Mouse (Mus musculus) hindbrain, embryonic 14.5 days (tissue): ENCODE measurements at regions not wholly inside any gene's neighbourhood (a gene's known extent, or its start where the extent isn't known, plus 50 kb on each side); places are given as distances from the start of the nearest gene placed in this dataset.
A peak's percentile ranks its signal among the peaks of the same experiment; 100 is the strongest.

ENCODE experiments used
- ATAC-seq: fragments of 200-750 bp; cut with Nextera tagmentation; 2 replicates; pipeline ENCODE4 v1.8.0; 2017; ENCODE audit warnings: moderate number of reproducible peaks, mild to moderate bottlenecking, moderate TSS enrichment, moderate library complexity; ENCODE audit not compliant: low FRiP score
- DNase-seq: peaks from one replicate; pipeline ENCODE4 v3.0.0-alpha.2; 2015; ENCODE audit warnings: low spot score
- H3K27ac ChIP-seq: fragments of 300-500 bp; sonication (generic); 2 replicates; pipeline ENCODE4 v1.5.1; 2014; ENCODE audit warnings: mild to moderate bottlenecking, moderate library complexity
- H3K27me3 ChIP-seq: fragments of 300-500 bp; sonication (generic); 2 replicates; pipeline ENCODE4 v1.6.1; 2014; ENCODE audit warnings: mild to moderate bottlenecking, low read length, mixed read lengths; ENCODE audit not compliant: control insufficient read depth, insufficient read depth
- H3K36me3 ChIP-seq: fragments of 300-500 bp; sonication (generic); replicated peaks from 2 replicates; pipeline ENCODE4 v1.6.1; 2014; ENCODE audit not compliant: control insufficient read depth, insufficient read depth
- H3K4me1 ChIP-seq: fragments of 300-500 bp; sonication (generic); replicated peaks from 2 replicates; pipeline ENCODE4 v1.6.1; 2014; ENCODE audit warnings: antibody characterized with exemption, low read length, mixed read lengths; ENCODE audit not compliant: control insufficient read depth, insufficient read depth
- H3K4me2 ChIP-seq: fragments of 300-500 bp; sonication (generic); replicated peaks from 2 replicates; pipeline ENCODE4 v1.6.1; 2014; ENCODE audit warnings: mild to moderate bottlenecking, moderate library complexity
- H3K4me3 ChIP-seq: fragments of 300-500 bp; sonication (generic); replicated peaks from 2 replicates; pipeline ENCODE4 v1.5.1; 2014; ENCODE audit warnings: mild to moderate bottlenecking, low read length
- H3K9ac ChIP-seq: fragments of 300-500 bp; sonication (generic); 2 replicates; pipeline ENCODE4 v1.6.1; 2014
- H3K9me3 ChIP-seq: fragments of 300-500 bp; sonication (generic); 2 replicates; pipeline ENCODE4 v1.6.1; 2016; ENCODE audit warnings: low read length; ENCODE audit not compliant: control insufficient read depth
- WGBS: fragments of 180-500 bp; shearing (Covaris S2); extraction: QIAGEN DNeasy Blood & Tissue Kit; methylation state at CpG from one replicate; pipeline ENCODE4 v1.1.7; 2014; 5-methylcytosine and 5-hydroxymethylcytosine counted together

DNA sequence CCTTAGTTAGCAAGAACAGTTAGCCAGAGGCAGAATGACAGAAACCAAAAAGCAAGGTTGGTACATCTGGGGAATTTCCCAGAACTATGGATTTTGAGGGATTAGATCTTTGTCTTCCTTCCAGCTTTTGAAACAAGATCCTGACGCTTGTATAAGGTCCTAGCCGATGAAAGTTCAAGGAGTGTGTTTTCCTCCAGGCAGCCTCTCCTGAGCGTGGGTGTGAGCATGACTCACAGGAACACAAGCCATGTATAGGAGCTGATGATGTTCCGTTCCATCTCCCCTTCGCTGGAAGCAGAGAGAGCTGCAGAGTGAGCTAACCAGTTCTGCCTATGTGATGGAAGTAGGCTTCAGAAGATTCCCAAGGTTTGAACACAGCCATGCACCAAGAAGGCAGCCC, 105.6 kb upstream of the Dhrs4 start:
- ATAC-seq, result no peak
- Histone ChIP-seq H3K27me3 (no peaks in the 10 kb centered on the region), H3K27ac (no peak overlapping the region), H3K9me3 (no peaks in the 10 kb centered on the region), H3K4me1 (no peaks in the 10 kb centered on the region), H3K4me2 (no peak overlapping the region), H3K9ac (no peak overlapping the region), H3K4me3 (no peak overlapping the region), H3K36me3 (no peaks in the 10 kb centered on the region)
- 88% methylated on average over 5 of the region's 5 CpGs for WGBS
- no peak for DNase-seq

GRCm38 (mm10) chr14:55386773-55387172, 91.8 kb upstream of the Dhrs4 start:
- Histone ChIP-seq H3K27ac (no peak overlapping the region), H3K4me1 (no peaks in the 10 kb centered on the region), H3K9ac (no peak overlapping the region), H3K4me3 (no peak overlapping the region), H3K4me2 (no peak overlapping the region), H3K27me3 (no peaks in the 10 kb centered on the region), H3K9me3 (no peaks in the 10 kb centered on the region), H3K36me3 (no peaks in the 10 kb centered on the region)
- DNase-seq, result peak; percentile 28
- no peak for ATAC-seq
- 54% methylated on average over 6 of the region's 6 CpGs for WGBS

- Histone ChIP-seq H3K36me3 (no peaks in the 10 kb centered on the region), H3K27me3 (no peaks in the 10 kb centered on the region), H3K4me1 (no peaks in the 10 kb centered on the region), H3K4me3 (no peak overlapping the region), H3K9me3 (no peaks in the 10 kb centered on the region), H3K4me2 (no peak overlapping the region), H3K27ac (no peak overlapping the region), H3K9ac (no peak overlapping the region)
- WGBS, result 63% methylated on average over 6 of the region's 6 CpGs
- DNase-seq (no peak), ATAC-seq (no peak)
Measured at GRCm38 (mm10) chr14:55387378-55387777, 91.2 kb upstream of the Dhrs4 start.

DNA sequence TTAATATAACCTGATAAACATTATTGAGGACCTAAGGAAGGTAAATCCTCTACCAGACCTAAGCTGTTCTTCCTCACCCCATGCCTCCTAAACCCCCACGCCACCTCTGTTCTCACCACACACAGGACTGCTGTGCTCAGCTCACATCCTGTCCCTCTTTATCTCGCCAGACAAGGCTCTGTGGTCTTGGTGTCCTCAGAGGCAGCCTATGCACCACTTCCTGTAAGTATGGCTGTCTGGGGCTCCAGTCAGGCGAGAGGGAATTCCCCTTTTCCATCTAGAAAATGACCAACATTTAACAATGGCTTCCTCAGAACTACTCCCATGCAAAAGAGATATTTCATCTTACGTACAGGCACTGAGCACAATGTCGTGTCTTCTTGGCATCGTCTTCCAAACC, 86.2 kb upstream of the Dhrs4 start:
- 87% methylated on average over 6 of the region's 6 CpGs for WGBS
- no peaks in the 10 kb centered on the region for H3K27me3 ChIP-seq
- no peak overlapping the region for H3K27ac ChIP-seq
- no peaks in the 10 kb centered on the region for H3K4me1 ChIP-seq
- no peak overlapping the region for H3K4me3 ChIP-seq
- ATAC-seq, result no peak
- no peak overlapping the region for H3K9ac ChIP-seq
- no peak for DNase-seq
- H3K4me2 ChIP-seq, result no peak overlapping the region
- no peaks in the 10 kb centered on the region for H3K36me3 ChIP-seq
- no peaks in the 10 kb centered on the region for H3K9me3 ChIP-seq

GRCm38 (mm10) chr14:55406146-55406545, 72.4 kb upstream of the Dhrs4 start:
- DNase-seq, result no peak
- 93% methylated on average over 2 of the region's 2 CpGs for WGBS
- no peak for ATAC-seq

More at GRCm38 (mm10) chr14:55406146-55406545, 72.4 kb upstream of the Dhrs4 start:
- H3K27me3 ChIP-seq, result no peaks in the 10 kb centered on the region
- H3K4me3 ChIP-seq, result no peak overlapping the region
- H3K9me3 ChIP-seq, result no peaks in the 10 kb centered on the region
- no peak overlapping the region for H3K27ac ChIP-seq
- no peak overlapping the region for H3K4me2 ChIP-seq
- no peaks in the 10 kb centered on the region for H3K36me3 ChIP-seq
- H3K4me1 ChIP-seq, result no peaks in the 10 kb centered on the region
- no peak overlapping the region for H3K9ac ChIP-seq
